Mouse (Mus musculus): ENCODE data around the gene Aldh3b2.

- TF ChIP-seq CTCF (conservative IDR thresholded peaks at IDR 0.05; ENCODE audit: insufficient read depth, insufficient read length, low read depth, low read length) (no peak), POLR2A (IDR thresholded peaks at IDR 0.05; ENCODE audit: low read depth, low read length) (no peak)
Observed at GRCm38 (mm10) chr19:3975866-3976265, 3.7 kb downstream of the Aldh3b2 start.

All from kidney, adult 2 months (tissue).